Mouse (Mus musculus) embryonic fibroblast, embryonic 13.5 days (primary cell): ENCODE results near the gene Kcnq5. TPM values are rescaled to one million over a fixed set of nuclear protein-coding genes. Genes with fewer than 3 reads are reported as not detected.
A peak's percentile ranks its signal among the peaks of the same experiment; 100 is the strongest.

Experiments used
- H3K27ac ChIP-seq: 2 replicates; pipeline ENCODE4 v1.5.1; 2012; ENCODE audit warnings: low read length, control low read depth, inconsistent platforms; ENCODE audit not compliant: insufficient read depth
- H3K4me1 ChIP-seq: 2 replicates; pipeline ENCODE4 v1.6.1; 2011; ENCODE audit warnings: low read length; ENCODE audit not compliant: control insufficient read depth, insufficient read depth
- H3K4me3 ChIP-seq: 2 replicates; pipeline ENCODE4 v1.5.1; 2011; ENCODE audit warnings: mild to moderate bottlenecking, control low read depth, low read length; ENCODE audit not compliant: insufficient read depth
- CTCF ChIP-seq: IDR thresholded peaks from 2 replicates; pipeline ENCODE4 v1.5.1; 2011; ENCODE audit warnings: mild to moderate bottlenecking, control low read depth, low read length, moderate library complexity, borderline replicate concordance; ENCODE audit not compliant: insufficient read depth
- POLR2A ChIP-seq: IDR thresholded peaks from 2 replicates; pipeline ENCODE4 v1.6.1; 2011; ENCODE audit warnings: low read depth, mild to moderate bottlenecking, control low read depth, low read length, moderate library complexity
- polyA plus RNA-seq: library from polyadenylated mRNA; stranded (reverse); fragments of >200 nt; gene quantifications from 2 replicates; pipeline ENCODE4 v1.2.4, GENCODE M21; 2011; ENCODE audit warnings: low read depth; ENCODE audit not compliant: missing spikeins, insufficient read length

The Kcnq5 gene
- polyA plus RNA-seq, 1 experiment = 2.9 TPM

DNA sequence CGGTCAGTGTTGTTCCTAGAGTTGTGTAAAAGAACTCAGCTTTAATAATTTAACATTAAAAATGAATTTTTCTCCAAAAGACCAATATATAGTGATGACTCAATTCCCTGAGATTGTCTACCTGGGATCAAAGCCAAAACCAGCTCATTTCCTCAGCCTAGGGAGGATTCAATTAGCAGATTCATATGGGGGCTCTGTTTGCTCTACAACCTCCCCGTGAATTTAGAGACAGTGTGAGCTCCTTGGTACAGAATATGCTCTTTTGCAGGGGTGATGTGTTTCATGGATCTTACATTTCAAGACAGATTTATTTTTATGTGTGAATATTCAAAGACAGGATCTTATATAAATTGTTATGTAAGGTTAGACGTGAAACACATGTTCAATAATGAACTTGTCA, 284.9 kb downstream of the Kcnq5 start:
- TF ChIP-seq POLR2A (no peak), CTCF (no peak)
- H3K4me1 ChIP-seq = no peaks in the 10 kb centered on the region
- no peak overlapping the region for H3K4me3 ChIP-seq
- H3K27ac ChIP-seq = 0 out of 2 replicates have a peak overlapping the region, but pooled peaks have one; percentile 26

DNA sequence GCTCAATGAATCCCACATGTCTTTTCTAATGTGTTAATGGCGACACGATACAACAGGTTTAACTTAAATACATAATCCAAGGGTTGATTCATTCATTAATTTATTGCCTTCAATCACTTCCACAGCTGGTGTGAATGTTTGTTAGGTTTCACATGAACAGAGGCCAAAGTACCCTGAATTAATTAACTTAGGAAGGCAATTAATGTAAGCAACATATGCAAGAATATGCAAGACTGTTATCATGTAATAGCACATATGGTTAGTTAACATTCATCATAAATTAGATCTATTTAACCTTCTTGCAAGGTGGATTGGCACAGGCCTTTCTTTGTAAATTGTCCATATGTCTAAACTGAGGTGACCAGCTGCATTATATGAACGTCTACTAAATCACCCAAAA, 300.9 kb downstream of the Kcnq5 start:
- TF ChIP-seq POLR2A (no peak), CTCF (no peak)
- H3K4me3 ChIP-seq = no peak overlapping the region
- no peak overlapping the region for H3K27ac ChIP-seq
- H3K4me1 ChIP-seq = no peaks in the 10 kb centered on the region

DNA sequence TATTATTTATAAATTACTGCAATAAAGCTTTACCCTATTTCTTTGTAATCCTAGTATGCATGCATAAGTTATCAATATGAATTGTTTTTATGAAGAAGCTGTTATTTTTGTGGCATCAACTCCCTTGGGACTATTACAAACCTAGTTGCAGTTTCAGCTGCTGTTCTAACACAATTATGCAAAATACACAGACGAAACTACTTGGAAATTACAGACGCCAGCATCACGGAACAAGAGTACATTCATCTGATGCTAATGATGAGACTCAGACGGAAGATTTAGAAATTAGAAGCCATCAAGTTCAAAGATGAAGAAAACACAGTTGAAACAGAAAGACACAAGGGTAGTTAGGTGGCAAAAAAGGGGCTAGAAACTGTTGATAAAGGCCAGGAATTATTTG, 310.9 kb downstream of the Kcnq5 start:
- H3K27ac ChIP-seq = no peak overlapping the region
- no peaks in the 10 kb centered on the region for H3K4me1 ChIP-seq
- H3K4me3 ChIP-seq = no peak overlapping the region
- TF ChIP-seq CTCF (no peak), POLR2A (no peak)

DNA sequence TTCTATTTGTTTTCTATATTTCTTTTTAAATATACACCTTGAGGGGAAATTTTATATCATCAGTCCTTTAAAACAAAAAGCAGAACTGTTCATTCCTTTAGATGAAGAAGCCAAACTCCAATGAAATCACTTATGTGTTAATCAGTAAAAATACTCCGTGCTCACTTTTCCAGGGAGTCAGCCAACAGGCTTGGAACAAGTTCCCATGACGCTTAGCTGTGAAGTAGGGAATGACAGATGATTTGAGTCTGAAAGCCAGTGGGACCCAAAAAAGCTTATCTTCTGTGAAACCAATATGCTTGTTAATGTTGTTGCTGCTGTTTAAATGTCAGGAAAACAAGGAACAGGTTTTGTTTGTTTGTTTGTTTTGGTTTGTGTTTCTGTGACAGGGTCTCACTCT, 326.3 kb downstream of the Kcnq5 start:
- Histone ChIP-seq H3K4me1 (no peaks in the 10 kb centered on the region), H3K4me3 (no peak overlapping the region), H3K27ac (no peak overlapping the region)
- no peak for TF ChIP-seq CTCF
- TF ChIP-seq POLR2A = no peak

DNA sequence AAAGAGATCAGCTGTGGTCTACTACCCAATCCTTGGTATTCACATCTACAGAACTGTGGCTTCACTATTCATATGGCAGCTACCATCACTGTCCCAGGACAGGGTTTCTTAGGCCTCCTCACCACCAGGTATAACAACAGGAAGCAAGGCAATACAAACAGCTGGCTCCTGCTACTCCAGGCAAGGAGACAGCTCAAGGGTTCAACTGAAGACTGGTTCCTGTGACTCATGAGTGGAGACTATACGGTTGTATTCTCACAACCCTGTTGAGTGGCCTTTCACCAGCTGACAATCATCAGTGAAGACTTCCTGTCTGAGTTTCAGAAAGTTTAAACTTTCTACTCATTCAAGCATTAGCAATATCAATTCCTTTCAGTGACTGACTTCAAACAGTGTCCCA, 327.7 kb downstream of the Kcnq5 start:
- Histone ChIP-seq H3K27ac (no peak overlapping the region), H3K4me1 (no peaks in the 10 kb centered on the region)

DNA sequence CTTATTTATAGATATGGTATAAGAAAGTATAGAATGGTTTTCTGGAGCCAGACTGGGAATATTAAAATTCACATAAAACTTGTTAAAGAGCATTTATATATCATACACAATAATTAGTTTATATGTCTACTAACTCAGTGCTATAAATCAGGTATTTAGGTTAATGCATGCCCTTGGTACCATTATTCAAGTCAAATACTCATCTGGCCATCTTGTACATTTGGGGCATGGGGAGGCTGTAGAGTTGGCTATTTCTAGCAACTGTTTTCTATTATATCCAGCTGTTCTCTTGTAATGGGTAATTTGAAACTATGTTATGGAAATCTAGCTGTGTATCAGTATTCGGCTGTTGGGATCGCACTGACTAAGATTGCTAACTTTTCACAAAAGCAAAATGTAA, 339.3 kb downstream of the Kcnq5 start:
- TF ChIP-seq CTCF (no peak), POLR2A (no peak)
- peaks cover 2% of the 10 kb centered on the region; the same call in 1 of the 2 replicates for H3K4me1 ChIP-seq

More for the DNA sequence above, 327.7 kb downstream of the Kcnq5 start:
- H3K4me3 ChIP-seq = no peak overlapping the region
- TF ChIP-seq CTCF = no peak
- TF ChIP-seq POLR2A = no peak

DNA sequence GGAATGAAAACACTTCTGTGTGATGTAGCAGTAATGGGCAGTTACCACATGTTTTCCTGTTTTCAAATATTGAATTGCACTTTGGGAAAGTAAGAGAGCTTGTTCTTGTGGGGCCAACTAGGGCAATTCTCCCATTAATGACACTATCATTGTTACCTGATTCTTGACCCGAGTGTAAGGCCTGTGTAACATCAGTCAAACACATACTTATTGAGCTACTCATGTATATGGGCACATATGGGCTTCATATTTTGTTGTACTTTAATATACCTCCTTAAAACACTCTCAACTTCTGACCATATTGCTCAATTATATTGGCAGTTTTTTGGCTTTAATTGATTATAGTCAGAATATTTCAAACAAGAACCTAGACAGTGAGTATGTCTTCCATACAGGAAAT, 339.7 kb downstream of the Kcnq5 start:
- no peak for TF ChIP-seq POLR2A
- no peak for TF ChIP-seq CTCF
- Histone ChIP-seq H3K27ac (no peak overlapping the region), H3K4me3 (no peak overlapping the region), H3K4me1 (peaks cover 2% of the 10 kb centered on the region; the same call in 1 of the 2 replicates)

More for the DNA sequence above, 339.3 kb downstream of the Kcnq5 start:
- H3K4me3 ChIP-seq = no peak overlapping the region
- H3K27ac ChIP-seq = peak overlapping the region; percentile 75

DNA sequence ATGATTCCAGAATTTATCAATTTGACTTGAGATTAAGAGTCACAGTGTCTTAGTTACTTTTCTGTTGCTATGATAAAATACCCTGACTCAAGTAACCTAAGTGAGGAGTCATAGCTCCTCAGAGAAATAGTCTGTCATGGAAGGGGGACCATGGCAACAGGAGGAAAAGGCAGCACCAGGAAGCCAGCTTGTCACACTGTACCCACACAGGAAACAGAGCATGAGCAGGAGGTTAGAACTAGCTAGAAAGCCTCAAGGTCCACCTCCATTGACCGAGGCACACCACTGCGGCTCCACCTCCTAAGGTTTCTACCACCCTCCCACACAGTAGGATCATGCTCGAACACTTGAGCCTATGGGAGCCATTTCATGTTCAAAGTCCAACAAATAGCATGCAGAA, 343.0 kb downstream of the Kcnq5 start:
- TF ChIP-seq POLR2A = no peak
- TF ChIP-seq CTCF = no peak
- H3K27ac ChIP-seq = no peak overlapping the region
- peaks cover 2% of the 10 kb centered on the region; the same call in 1 of the 2 replicates for H3K4me1 ChIP-seq
- H3K4me3 ChIP-seq = no peak overlapping the region

GRCm38 (mm10) chr1:21616666-21617065, 345.1 kb downstream of the Kcnq5 start:
- Histone ChIP-seq H3K27ac (no peak overlapping the region), H3K4me3 (no peak overlapping the region), H3K4me1 (peaks cover 2% of the 10 kb centered on the region; the same call in 1 of the 2 replicates)
- TF ChIP-seq POLR2A = no peak
- no peak for TF ChIP-seq CTCF

DNA sequence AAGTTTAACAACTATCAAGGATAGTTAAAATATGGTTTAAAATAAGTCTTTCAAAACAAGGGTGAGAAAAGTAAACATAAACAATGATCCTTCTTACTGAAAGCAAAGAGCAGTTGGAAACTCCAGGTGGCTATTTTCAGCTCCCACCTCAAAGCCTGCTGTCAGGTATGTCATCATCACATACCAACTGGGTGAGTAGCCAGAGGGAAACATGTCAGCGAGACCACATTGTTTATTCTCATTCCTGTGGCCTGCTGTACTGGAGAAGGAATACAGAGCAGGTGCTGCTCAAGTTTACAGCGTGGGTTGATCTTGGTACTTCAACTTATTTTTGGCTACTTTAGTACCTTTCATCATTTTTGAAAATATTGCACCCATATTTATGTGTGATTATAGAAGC, 347.8 kb downstream of the Kcnq5 start:
- Histone ChIP-seq H3K27ac (no peak overlapping the region), H3K4me3 (no peak overlapping the region), H3K4me1 (no peaks in the 10 kb centered on the region)
- no peak for TF ChIP-seq CTCF
- no peak for TF ChIP-seq POLR2A

DNA sequence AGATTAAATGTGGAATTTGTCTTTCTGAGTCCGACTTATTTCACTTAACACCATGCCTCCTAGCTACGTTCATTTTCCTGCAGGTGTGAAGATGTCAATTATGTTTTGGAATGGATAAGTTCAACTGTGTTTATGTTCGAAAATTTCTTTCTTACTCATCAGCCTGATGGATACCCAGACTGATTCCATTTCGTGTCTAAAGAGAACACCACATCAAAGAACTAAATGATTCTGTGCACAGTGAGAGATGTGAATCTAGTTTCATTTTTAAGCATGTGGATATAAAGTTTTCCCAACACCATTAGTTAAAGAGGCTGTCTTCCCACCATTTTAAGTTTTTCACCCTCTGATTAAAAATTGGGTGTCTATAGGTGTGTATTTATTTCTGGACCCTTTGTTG, 357.7 kb downstream of the Kcnq5 start:
- H3K27ac ChIP-seq = no peak overlapping the region
- no peaks in the 10 kb centered on the region for H3K4me1 ChIP-seq
- TF ChIP-seq POLR2A = no peak
- no peak overlapping the region for H3K4me3 ChIP-seq
